Mouse (Mus musculus): Measurements from ENCODE around the gene Apbb2. TPM values are rescaled to one million over a fixed set of nuclear protein-coding genes. Genes with fewer than 3 reads are reported as not detected.

The Apbb2 gene
- total RNA-seq, 2 experiments from 2014 or later: 0.51 to 0.78 TPM

DNA sequence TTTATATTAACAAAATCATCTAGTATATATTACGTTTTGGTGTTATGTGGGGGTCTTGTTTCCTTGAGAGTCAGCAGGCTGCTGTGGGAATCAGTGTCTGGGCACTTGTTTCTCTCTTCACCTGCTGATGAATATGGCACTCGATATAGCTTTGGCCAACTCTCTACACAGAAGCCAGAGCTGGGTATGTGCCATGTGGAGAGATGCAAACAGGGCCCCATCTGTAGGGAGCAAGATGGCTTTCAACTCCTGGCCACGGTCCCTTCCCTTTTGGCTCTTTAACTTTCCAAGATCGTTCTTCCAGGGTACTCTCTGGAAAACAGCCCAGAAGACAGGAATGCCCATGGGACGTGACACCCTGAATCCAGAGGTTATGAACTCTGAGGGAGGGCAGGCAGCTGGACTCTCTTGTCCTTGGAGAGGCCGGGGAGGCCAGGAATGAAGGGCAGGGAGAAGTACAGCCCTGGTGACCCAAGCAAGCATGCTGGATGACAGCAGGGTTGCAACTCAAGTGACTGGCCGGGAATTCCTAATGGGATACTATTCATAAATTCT is 266.7 kb downstream of the Apbb2 start:
- no peak for ATAC-seq (ENCODE audit: poor library complexity, severe bottlenecking)

DNA sequence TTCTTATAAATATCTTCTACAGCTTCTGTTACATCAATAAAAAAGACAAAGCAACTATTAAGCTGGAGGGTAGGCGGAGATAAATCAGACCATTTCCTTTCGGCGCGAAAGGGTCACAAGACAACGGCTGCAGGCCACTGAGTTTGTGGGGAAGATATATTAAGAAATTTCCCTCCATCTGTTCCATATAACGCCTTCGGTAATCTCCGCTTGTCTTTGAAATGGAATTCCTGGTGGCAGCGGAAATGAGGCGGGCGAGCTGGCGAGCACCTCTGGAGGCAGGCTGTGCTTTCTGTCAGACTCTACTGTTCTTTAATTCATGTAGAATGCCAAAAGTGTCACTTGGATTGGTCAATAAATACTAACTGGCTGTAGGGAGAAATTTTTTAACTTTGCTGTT is 267.5 kb downstream of the Apbb2 start:
- ATAC-seq (ENCODE audit: poor library complexity, severe bottlenecking): no peak

DNA sequence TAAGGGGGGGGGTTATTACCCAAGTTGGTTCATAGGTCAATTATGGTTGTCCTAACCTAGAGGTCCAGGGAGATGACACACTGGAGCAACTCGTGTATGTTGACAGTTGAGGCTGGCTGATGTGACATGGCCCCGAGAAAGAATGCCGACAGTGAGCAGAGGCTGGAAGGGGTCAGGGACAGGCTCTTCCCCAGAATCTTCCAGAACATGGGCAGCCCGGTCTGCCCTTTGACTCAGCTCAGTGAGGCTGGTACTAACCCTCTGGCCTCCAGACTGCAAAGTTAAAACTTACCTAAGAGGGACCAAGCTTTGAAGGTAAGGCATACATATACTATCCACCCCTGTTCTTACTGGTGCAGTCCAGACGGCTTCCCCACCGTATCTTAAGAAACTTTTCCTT is 268.0 kb downstream of the Apbb2 start:
- ATAC-seq (ENCODE audit: poor library complexity, severe bottlenecking): no peak

DNA sequence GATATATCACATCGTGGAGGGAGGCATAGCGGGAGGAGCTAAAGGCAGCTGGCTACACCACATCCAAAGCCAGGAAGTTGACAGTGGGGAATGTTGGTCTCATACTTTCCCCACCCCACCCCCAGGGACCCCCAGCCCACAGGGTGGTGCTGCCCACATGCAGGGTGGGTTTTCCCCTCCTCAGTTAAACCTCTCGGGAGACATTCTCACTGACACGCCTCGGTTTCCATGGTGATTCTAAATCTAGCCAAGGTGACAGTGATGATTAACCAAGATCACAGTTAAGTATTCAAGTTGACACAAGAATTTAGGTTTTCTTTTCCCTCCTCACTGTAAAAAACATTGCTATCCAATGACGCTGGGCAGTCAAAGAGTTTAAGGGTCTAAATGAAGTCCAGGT is 270.2 kb downstream of the Apbb2 start:
- ATAC-seq (ENCODE audit: poor library complexity, severe bottlenecking): no peak

DNA sequence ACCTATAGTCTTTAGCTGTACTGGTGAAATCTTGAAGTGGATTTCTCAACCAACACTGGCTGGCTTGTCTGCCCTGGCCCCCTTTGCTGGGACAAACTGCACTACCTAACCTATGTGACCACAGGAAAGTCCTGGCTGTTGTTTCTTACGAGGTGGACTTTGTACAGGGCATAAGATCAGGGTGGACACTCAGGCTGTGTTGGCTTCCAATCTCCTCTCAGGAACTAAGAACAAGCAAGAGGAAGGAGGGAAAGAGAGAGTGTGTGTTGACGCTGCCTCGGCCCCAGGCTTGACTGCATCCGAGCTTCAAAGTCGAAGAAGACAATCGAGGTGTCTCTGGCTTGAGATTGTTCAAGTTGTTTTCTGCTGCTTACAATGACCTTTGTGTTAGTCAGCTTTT is 271.8 kb downstream of the Apbb2 start:
- no peak for ATAC-seq (ENCODE audit: poor library complexity, severe bottlenecking)

DNA sequence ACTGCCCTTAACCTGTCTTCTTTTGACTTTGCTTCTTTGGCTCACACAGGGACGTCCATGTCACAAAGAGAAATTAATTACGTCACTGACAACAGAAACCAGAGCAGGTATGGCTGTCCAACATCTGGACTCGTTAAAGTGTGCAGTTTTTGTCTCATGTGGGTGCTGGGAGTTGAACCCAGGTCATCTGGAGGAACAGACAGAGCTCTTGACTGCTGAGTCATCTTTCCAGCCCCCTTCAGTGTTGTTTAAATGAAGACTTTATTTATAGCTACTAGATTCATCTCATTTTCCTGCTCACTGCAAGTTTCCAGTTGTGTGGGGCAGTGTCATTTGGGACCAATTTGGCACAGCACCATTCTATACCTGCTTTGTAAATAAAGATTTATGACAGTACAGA is 273.4 kb downstream of the Apbb2 start:
- ATAC-seq (ENCODE audit: poor library complexity, severe bottlenecking): no peak

DNA sequence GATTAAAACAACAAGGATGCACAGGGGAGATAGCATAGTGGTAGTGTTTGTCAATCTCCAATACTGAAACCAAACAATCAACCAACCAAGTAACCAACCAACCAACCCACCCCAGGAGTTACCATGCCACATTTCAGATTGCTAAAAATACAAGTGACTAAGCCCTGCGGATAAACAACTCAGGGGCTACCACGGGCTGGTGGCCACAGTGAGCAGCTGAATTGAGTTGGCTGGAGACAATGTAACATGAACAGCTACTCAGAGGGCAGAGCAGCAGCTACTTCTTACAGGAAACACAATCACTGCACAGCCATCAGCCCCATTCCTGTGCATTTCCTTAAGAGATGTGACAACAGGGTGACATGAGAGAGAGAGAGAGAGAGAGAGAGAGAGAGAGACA is 274.4 kb downstream of the Apbb2 start:
- no peak for ATAC-seq (ENCODE audit: poor library complexity, severe bottlenecking)

DNA sequence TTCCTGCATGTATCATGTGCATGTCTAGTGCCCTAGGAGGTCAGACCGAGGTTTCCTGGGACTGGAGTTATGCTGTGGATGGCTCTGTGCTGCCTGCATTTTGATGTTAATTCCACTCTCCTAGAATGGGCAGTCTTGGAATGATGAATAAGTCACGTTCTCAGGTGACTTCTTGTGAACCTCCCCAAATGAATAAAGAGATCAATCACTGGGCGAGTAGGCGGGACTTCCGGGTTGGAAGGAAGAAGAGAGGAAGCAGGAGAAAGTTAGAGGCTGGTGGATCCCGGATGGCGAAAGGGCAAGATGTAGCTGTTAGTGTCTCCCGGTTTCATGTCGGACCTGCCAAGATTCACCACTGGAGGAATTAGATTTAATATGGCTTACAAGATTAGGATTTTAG is 276.3 kb downstream of the Apbb2 start:
- no peak for ATAC-seq (ENCODE audit: poor library complexity, severe bottlenecking)

DNA sequence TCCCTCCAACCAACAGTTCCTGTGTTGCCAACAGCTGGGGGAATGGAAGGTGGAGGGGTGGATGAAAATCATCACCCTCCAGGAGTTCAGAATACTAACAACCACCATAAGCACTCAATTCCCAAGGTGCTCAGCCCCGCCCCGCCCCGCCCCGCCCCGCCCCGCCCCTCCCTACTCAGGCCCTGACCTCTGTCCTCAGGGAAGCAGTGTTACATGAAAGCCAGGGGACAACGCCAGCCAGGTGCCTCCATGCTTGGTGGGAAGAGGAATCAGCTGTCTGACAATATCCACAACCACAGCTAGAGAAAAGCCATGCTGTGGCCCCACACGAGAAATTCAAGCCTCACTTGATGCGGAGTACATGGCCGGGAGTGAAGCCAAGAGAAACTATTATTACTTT is 276.7 kb downstream of the Apbb2 start:
- no peak for ATAC-seq (ENCODE audit: poor library complexity, severe bottlenecking)

DNA sequence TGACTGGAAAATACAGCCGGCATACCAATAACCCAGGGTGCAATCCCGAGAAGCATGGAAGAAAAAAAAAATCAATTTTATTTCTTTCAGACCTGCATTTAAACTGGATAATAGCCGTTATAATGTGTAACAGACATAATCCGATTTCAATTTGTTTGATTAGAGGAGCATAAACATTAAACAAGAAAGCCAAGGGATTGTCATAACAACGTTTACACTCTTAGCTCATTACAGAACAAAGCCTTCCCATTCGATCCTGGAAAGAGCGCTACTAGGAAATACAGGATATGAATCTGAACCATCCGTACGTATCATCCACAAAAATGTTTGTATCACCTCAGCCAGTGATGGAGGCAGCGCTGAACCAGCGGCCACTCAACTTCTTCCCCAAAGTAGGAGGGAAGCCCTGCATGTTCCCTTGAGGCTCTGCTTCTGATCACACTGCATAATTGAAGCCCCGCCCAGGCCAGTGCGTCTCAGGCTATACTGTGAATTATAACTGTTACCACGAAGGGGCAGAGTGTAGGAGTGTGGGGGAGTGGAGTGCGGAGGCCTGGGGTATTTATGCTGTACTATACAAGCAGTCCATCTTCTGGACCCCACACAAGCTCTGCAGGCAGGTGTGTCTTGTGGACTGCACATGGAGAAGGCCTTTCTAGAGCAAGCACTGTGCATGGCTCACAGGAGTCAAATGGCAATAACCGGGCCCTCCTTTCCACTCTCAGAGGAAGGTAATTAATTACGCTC is 278.1 kb downstream of the Apbb2 start:
- no peak for ATAC-seq (ENCODE audit: poor library complexity, severe bottlenecking)

DNA sequence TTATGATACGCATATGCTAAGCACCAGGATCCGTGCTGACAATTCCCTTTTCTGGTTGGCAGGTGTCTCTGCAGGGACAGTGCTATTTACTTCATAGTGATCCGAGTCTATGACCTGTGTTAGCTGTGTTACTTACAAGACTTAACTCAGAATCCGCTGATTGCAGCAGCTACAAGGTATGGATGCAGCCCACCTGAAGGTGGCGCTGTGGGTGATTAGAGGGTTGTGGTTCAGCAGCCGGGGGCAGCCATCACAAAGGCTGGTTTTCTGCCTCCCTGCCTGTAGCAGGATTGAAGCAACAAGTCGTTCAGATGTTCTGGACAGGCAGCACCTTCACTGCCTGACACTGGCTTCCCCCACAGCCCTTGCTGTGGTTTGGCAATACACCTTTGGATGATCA is 280.0 kb downstream of the Apbb2 start:
- no peak for ATAC-seq (ENCODE audit: poor library complexity, severe bottlenecking)

DNA sequence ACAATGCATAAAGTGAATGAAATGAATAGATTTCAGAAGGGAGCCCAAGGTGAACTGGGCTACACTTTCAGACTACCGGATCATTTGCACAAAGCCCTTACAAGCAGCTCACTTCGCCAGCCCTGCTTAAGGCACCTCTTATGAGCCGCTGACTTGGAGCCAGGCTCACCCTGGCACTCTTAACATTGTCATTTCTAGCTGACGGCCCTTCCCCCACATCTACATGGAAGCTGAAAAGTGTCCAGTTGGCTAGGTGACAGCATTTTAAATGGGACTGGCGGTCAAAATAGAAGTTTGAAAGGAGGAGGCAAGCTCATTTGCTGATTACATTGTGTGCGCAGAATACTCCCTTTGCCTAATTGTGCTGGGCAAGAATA is 280.6 kb downstream of the Apbb2 start:
- no peak for ATAC-seq (ENCODE audit: poor library complexity, severe bottlenecking)

DNA sequence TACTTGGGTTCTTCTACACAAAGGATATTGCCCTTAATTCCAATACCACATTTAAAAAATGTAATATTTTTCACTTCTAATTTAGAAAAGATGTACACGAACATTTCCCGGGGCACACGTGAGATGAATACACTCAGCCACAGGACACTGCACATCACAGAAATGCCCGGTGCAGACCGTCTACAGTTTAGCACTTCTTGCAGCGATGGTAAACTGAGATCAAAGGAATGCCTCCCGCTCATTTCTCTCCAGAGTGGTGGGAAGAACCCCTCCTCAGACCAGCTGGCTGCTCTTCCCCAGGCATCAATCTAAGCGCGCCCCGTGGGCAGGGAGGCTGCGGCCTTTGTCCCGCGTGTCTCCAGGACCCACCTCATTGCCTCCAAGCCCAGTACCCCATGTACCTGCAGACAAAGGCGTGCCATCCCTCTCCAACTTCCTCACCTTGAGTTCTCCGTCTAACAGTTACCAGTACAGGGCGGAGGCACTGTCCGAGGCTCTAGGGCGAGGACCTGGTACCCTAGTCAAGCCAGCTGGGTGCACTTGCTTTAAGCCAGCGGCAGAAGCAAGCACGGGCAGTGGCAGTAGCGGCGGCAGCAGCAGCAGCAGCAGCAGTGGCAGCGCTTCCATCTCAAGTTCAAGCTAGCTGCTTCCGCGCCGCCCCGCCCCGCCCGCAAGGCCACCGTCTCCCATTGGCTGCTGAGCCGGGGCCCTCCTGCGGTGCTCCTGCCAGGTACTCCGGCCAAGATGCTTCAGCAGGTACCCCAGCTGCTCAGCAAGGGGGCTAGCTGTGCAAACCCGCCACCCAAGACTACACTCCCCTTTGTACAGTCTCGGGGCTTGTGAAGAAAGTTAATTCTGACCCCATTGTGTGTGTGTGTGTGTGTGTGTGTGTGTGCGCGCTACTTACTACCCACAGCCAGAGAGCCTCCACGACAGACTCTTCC is 281.3 kb downstream of the Apbb2 start:
- no peak for ATAC-seq (ENCODE audit: poor library complexity, severe bottlenecking)

DNA sequence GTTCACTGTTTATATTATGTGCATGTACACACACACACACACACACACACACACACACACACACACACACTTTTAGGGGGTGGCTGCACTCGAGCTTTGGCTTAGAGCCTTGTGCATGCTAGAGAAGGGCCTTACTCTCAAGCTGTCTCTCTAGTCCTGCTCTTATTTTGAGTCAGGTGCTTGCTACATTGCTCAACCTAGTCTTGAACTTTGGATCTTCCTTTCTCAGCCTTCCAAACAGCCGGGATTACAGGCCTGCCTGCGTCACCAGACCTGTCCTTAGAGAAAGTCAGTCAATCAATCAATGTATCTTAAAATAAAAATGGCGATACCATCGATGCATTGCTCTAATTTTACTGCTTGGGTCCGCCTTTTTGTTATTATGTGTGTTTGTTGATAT is 287.8 kb downstream of the Apbb2 start:
- ATAC-seq (ENCODE audit: poor library complexity, severe bottlenecking): no peak

DNA sequence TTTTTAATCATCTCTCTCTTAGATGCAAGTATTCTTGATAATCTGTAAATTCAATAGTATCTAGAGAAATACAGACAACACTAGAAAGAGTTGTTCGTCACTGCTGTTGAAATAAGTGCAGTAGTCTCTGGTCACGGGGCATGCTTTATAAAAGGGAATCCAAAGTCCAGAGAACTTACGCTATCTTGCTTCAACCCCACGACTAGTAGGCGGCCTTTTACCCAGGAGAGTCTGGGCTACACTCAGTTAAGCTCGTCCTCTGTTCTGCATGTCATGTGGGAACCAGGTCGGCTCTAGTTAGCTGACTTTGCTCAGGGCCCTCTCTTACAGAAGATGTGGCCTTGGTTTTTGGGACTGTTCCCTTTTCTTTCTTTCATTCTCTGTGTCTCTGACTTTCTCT is 289.8 kb downstream of the Apbb2 start:
- ATAC-seq (ENCODE audit: poor library complexity, severe bottlenecking): no peak

DNA sequence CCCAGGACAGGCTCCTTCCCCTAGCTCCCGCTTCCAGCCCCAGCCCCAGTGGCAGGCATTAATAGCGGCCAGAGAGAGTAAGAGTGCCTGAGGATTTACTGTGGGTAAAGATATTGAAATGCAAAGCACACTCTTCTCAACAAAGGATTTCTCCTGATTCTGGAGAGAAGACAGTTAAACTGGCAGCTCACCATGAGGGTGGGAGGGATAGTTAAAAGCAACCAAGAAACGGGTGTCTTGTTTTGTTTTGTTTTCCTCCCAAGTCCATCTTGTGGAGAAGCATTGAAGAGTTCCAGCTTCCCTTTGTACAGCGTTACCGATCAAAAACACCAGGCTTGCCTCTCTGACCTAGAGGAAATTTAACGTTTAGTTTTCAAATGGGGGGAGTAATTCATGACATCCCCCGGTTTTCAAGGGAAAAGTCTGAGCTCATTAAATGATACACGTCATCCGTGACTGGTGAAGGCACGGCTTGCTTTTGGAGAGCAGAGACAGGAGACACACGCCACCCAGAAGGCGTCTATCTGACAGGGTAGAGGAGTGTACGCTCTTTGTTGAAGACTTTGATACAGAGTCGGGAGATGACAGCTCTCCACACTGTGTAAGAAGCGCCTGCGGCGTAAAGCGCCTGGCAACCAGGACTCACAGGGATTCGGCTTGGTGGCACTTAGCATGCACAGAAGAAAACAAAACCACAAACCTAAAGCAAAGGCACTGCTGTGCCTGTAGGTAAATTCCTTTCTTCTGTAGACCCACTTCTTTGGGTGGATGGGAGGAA is 290.4 kb downstream of the Apbb2 start:
- ATAC-seq (ENCODE audit: poor library complexity, severe bottlenecking): no peak

DNA sequence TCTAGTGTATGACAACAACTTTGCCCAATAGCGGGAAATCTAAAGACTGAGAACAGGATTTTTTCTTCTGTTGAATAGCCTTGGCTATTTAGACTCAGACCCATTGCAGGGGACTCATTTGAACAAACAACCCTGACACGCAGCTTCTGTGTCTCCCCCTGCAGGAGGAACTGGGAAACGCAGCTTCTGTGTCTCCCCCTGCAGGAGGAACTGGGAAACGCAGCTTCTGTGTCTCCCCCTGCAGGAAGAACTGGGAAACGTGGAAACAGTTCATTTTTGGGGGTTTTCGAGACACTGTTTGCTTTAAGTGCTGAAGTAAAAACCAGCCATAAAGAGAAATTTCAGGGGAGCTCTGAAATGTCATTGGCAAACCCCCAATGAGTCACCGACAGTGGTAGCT is 292.2 kb downstream of the Apbb2 start:
- peak; percentile 69 for ATAC-seq (ENCODE audit: poor library complexity, severe bottlenecking)

DNA sequence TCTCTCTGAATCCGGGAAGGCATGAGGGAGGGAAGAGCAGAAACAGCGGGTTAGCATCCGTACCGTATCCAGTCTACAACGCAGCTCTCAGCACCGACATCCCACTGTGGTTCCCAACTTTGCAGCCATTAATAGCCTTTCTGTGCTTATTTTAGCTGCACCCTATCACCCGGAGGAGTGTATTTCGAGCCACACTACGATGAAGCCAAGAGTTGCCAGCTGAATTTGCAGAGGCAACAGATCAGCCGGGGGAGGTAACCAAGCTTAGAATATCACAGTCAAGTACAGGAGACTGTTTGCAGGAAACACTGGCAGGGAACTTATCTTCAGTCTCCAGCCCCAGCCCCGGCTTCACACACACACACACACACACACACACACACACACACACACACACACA is 295.0 kb downstream of the Apbb2 start:
- ATAC-seq (ENCODE audit: poor library complexity, severe bottlenecking): no peak

DNA sequence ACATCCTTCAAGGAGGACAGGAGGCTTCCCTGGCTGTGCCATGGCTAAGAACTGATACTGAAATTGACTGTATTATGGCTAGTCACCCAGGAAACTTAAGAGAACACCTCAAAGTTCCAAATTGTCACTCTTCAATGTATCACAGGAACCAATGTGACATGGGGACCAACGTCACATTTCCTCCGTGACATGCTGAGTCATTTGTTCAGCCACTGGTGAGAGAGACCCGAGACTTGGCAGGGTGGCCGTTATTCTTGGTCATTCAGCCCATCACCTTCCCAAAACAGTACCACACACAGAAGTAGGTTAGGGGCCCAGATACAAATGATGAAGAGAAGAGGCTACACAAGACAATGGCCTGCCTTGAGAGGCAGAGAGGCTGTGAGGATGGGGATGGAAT is 295.5 kb downstream of the Apbb2 start:
- ATAC-seq (ENCODE audit: poor library complexity, severe bottlenecking): peak; percentile 51

DNA sequence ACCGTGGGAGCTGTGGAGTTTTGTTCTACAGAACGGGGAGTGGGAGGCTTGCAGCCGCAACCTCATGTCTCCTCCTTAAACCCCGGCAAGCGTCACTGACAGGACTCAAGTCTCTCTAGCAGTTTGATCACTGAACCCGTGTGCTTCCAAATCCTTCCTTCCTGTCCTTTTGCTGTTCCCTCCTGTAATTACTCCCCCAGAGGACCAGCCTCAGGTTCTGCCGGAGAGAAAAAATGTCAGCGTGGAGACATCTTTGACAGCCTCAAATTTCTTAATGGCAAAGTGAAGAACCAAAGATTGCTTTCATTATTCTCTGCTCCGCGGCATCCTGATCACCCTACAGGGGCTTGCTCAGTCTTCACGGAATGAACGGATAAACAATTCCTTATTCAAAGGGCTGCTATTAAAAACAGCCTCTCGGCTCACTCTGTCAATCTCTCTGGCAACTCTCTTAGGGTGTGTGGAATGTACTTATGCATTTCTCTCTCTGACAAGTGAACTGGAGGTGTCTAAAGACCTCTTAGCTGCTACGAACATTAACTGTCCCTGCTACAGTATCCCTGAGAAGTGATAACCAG is 298.7 kb downstream of the Apbb2 start:
- ATAC-seq (ENCODE audit: poor library complexity, severe bottlenecking): no peak

DNA sequence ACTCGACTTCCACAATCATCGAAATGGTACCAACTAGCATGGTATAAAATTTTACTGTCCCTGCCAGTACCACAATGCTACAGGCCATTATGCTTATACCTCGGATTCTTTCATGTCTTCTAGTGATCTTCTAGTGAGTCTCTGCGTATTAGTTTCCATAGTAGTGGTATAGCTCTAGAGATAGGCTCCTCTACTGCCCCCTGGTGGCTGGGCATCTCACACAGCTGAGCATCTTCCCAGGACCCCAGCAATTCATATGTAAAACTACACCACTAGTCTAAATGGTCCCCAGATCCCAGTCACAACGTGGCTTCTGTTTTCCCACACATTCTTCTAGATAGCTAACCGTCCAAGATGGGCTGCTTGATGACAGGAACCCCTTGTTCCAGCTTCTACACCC is 299.2 kb downstream of the Apbb2 start:
- peak; percentile 63 for ATAC-seq (ENCODE audit: poor library complexity, severe bottlenecking)

Data from megakaryocyte, adult 5-6 weeks (primary cell).